Mouse (Mus musculus) kidney, postnatal 0 days (tissue): ENCODE results near the gene Arap2. TPM values are rescaled to one million over a fixed set of nuclear protein-coding genes. Genes with fewer than 3 reads are reported as not detected.

Experiments used
- ATAC-seq: fragments of 200-750 bp; cut with Nextera tagmentation; replicated peaks from 2 replicates; pipeline ENCODE4 v1.8.0; 2017; ENCODE audit warnings: low read depth, moderate number of reproducible peaks, moderate TSS enrichment, moderate library complexity; ENCODE audit not compliant: low FRiP score
- DNase-seq: peaks from one replicate; pipeline ENCODE4 v3.0.0-alpha.2; 2016; ENCODE audit warnings: low spot score
- H3K27ac ChIP-seq: fragments of 300-500 bp; sonication (generic); 2 replicates; pipeline ENCODE4 v1.5.1; 2014; ENCODE audit warnings: mild to moderate bottlenecking
- H3K27me3 ChIP-seq: fragments of 300-500 bp; sonication (generic); 2 replicates; pipeline ENCODE4 v1.6.1; 2014; ENCODE audit warnings: low read length, mixed read lengths; ENCODE audit not compliant: insufficient read depth
- H3K36me3 ChIP-seq: fragments of 300-500 bp; sonication (generic); 2 replicates; pipeline ENCODE4 v1.6.1; 2014; ENCODE audit warnings: low read length, mixed read lengths; ENCODE audit not compliant: insufficient read depth
- H3K4me1 ChIP-seq: fragments of 300-500 bp; sonication (generic); replicated peaks from 2 replicates; pipeline ENCODE4 v1.6.1; 2014; ENCODE audit warnings: antibody characterized with exemption, low read length, mixed read lengths; ENCODE audit not compliant: insufficient read depth
- H3K4me2 ChIP-seq: fragments of 300-500 bp; sonication (generic); 2 replicates; pipeline ENCODE4 v1.6.1; 2014; ENCODE audit warnings: mild to moderate bottlenecking, low read length, moderate library complexity, mixed read lengths
- H3K4me3 ChIP-seq: fragments of 300-500 bp; sonication (generic); replicated peaks from 2 replicates; pipeline ENCODE4 v1.5.1; 2014; ENCODE audit warnings: low read depth, low read length
- H3K9ac ChIP-seq: fragments of 300-500 bp; sonication (generic); 2 replicates; pipeline ENCODE4 v1.6.1; 2014; ENCODE audit warnings: low read depth, low read length
- H3K9me3 ChIP-seq: fragments of 300-500 bp; sonication (generic); replicated peaks from 2 replicates; pipeline ENCODE4 v1.6.1; 2016; ENCODE audit warnings: low read length, inconsistent platforms, mixed read lengths
- CTCF ChIP-seq: IDR thresholded peaks from 2 replicates; pipeline ENCODE4 v1.5.1; 2016; ENCODE audit warnings: antibody characterized with exemption, low read depth, mild to moderate bottlenecking, moderate library complexity
- WGBS: fragments of 180-500 bp; shearing (Covaris S2); extraction: QIAGEN DNeasy Blood & Tissue Kit; methylation state at CpG from one replicate; pipeline ENCODE4 v1.1.7; 2014; 5-methylcytosine and 5-hydroxymethylcytosine counted together
- polyA plus RNA-seq: library from polyadenylated mRNA; unstranded; fragments of >200 nt; fragmentation: Nextera tagmentation; extraction: Ambion mirVana; gene quantifications from 2 replicates; pipeline ENCODE4 v1.2.1, GENCODE M21; 2015

Arap2 gene
- polyA plus RNA-seq, 1 experiment from 2014 or later: 9.5 TPM

GRCm38 (mm10) chr5:62587348-62587747 lies 178.6 kb downstream of the Arap2 start:
- 92% methylated on average over 1 of the region's 1 CpGs for WGBS
- no peak overlapping the region for H3K4me3 ChIP-seq
- DNase-seq (no peak), ATAC-seq (no peak)
- no peak for TF ChIP-seq CTCF
- H3K36me3 ChIP-seq: no peaks in the 10 kb centered on the region
- no peak overlapping the region for H3K27ac ChIP-seq
- H3K4me2 ChIP-seq: no peak overlapping the region
- no peak overlapping the region for H3K9ac ChIP-seq
- H3K4me1 ChIP-seq: no peaks in the 10 kb centered on the region
- no peaks in the 10 kb centered on the region for H3K9me3 ChIP-seq
- no peaks in the 10 kb centered on the region for H3K27me3 ChIP-seq

GRCm38 (mm10) chr5:62582643-62583042 lies 183.3 kb downstream of the Arap2 start:
- Histone ChIP-seq H3K27ac (no peak overlapping the region), H3K9ac (no peak overlapping the region), H3K36me3 (no peaks in the 10 kb centered on the region), H3K9me3 (no peaks in the 10 kb centered on the region), H3K4me2 (no peak overlapping the region), H3K4me1 (no peaks in the 10 kb centered on the region), H3K27me3 (no peaks in the 10 kb centered on the region), H3K4me3 (no peak overlapping the region)
- DNase-seq (no peak), ATAC-seq (no peak)
- TF ChIP-seq CTCF: no peak
- WGBS: 25% methylated on average over 2 of the region's 2 CpGs

GRCm38 (mm10) chr5:62581699-62582098 lies 184.3 kb downstream of the Arap2 start:
- Histone ChIP-seq H3K4me3 (no peak overlapping the region), H3K9me3 (no peaks in the 10 kb centered on the region), H3K27me3 (no peaks in the 10 kb centered on the region), H3K36me3 (no peaks in the 10 kb centered on the region), H3K27ac (no peak overlapping the region), H3K9ac (no peak overlapping the region), H3K4me2 (no peak overlapping the region), H3K4me1 (no peaks in the 10 kb centered on the region)
- ATAC-seq (no peak), DNase-seq (no peak)
- no peak for TF ChIP-seq CTCF
- WGBS: 81% methylated on average over 3 of the region's 3 CpGs

GRCm38 (mm10) chr5:62574336-62574844 lies 191.6 kb downstream of the Arap2 start:
- Histone ChIP-seq H3K27me3 (no peaks in the 10 kb centered on the region), H3K27ac (no peak overlapping the region), H3K9ac (no peak overlapping the region), H3K4me1 (no peaks in the 10 kb centered on the region), H3K4me2 (no peak overlapping the region), H3K4me3 (no peak overlapping the region), H3K36me3 (no peaks in the 10 kb centered on the region), H3K9me3 (no peaks in the 10 kb centered on the region)
- TF ChIP-seq CTCF: no peak
- 89% methylated on average over 3 of the region's 3 CpGs for WGBS
- ATAC-seq (no peak), DNase-seq (no peak)

Other genes starting within 250 kb of the Arap2 start
- gene Dthd1, start 47.7 kb upstream of the Arap2 start, polyA plus RNA-seq: not detected in 2 replicates